Mouse (Mus musculus): ENCODE measurements around the gene Pdzd2.

DNA sequence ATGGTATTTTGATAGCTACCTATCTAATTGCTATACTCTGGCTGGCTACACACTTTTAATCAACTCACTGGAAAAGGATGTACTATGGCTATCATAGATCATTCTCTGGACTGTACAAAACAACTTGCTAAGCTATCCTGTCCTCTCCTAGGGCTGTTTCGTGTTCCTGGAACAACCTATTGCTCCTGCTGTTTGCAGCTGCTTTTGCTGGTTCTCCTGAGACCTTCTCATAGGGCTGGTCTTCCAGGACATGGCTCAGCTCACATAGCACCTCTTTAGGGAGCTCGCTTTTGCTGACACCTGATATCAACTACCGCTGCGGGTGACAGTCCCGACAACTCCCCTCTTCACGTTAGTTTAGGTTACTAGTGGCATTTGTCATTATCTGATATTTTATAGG, 288.9 kb downstream of the Pdzd2 start:
- no peak for TF ChIP-seq CTCF (IDR thresholded peaks at IDR 0.05; ENCODE audit: extremely low read depth, insufficient read depth, low read length)
- no peak for TF ChIP-seq POLR2A (IDR thresholded peaks at IDR 0.05; ENCODE audit: extremely low read depth, insufficient read depth, low read length)
